Comparison of ENCODE assay signal across 8 mouse cellular contexts in genomic region chr10:88885632-88886090, GRCm38 (mm10). TPM values are rescaled to one million over a fixed set of nuclear protein-coding genes. Genes with fewer than 3 reads are reported as not detected.
DNase-seq lines count a peak whose midpoint lies in the region; ATAC-seq and TF ChIP-seq lines count a peak whose summit lies in the region.
"Had no signal": no experiment of that assay in that cellular context is flagged by ENCODE, and none has a peak within 500 bp of the region (broad histone marks: within the 10 kb centered on the region; RNA-seq: fewer than 3 reads in every experiment).

TSS of gene Slc5a8 (plus strand) at chr10:88885992.

- peak within 1 kb of the TSS; percentile 50 for H3K4me2 ChIP-seq in embryonic facial prominence, embryonic 12.5 days (replicated peaks)
- H3K4me2 ChIP-seq in midbrain, embryonic 12.5 days (replicated peaks) = peak within 1 kb of the TSS; percentile 58

- H3K27me3 ChIP-seq in embryonic facial prominence, embryonic 12.5 days = peaks cover 30% of the 10 kb centered on the region
- peaks cover 32% of the 10 kb centered on the region for H3K27me3 ChIP-seq in midbrain, embryonic 12.5 days

- peak; percentile 80 for DNase-seq in kidney, adult 18-20 months
- no peak for DNase-seq in gastrocnemius, postnatal 25 days
- no peak for DNase-seq in adrenal gland, adult 2 months
- DNase-seq in gastrocnemius, postnatal 36 days = no peak
- DNase-seq: thymus, adult 18-20 months had no signal

- no peak for TF ChIP-seq CTCF in cortical plate, adult 2 months (IDR thresholded peaks at IDR 0.05; ENCODE audit: extremely low read depth, insufficient read depth, low read length)

- H3K9me3 ChIP-seq in embryonic facial prominence, embryonic 12.5 days = no peaks in the 10 kb centered on the region
- H3K9me3 ChIP-seq in midbrain, embryonic 12.5 days = no peaks in the 10 kb centered on the region

- no peak within 1 kb of the TSS for H3K9ac ChIP-seq in embryonic facial prominence, embryonic 12.5 days
- no peak within 1 kb of the TSS for H3K9ac ChIP-seq in midbrain, embryonic 12.5 days (replicated peaks)

- WGBS in embryonic facial prominence, embryonic 12.5 days = 4% methylated on average over 31 of the region's 31 CpGs
- 3% methylated on average over 31 of the region's 31 CpGs for WGBS in midbrain, embryonic 12.5 days

- intact Hi-C loops in gastrocnemius, postnatal 36 days (cut with DNase I) = no loop called here

- ATAC-seq in embryonic facial prominence, embryonic 12.5 days (ENCODE audit: insufficient number of reproducible peaks, insufficient read depth, low FRiP score, low TSS enrichment) = no peak
- ATAC-seq in midbrain, embryonic 12.5 days (ENCODE audit: low FRiP score, low read depth) = no peak; the same call in 1 of the 2 replicates

- no peak within 1 kb of the TSS for H3K27ac ChIP-seq in cortical plate, adult 2 months (ENCODE audit: insufficient read depth, low read length)
- H3K27ac ChIP-seq in embryonic facial prominence, embryonic 12.5 days = no peak within 1 kb of the TSS
- no peak within 1 kb of the TSS for H3K27ac ChIP-seq in midbrain, embryonic 12.5 days (replicated peaks)

- H3K36me3 ChIP-seq in embryonic facial prominence, embryonic 12.5 days = no peaks in the 10 kb centered on the region
- no peaks in the 10 kb centered on the region for H3K36me3 ChIP-seq in midbrain, embryonic 12.5 days

- no peaks in the 10 kb centered on the region for H3K4me1 ChIP-seq in cortical plate, adult 2 months (ENCODE audit: control insufficient read depth, insufficient read depth, low read length)
- 0 out of 2 replicates have a peak, but pooled peaks cover 6% of the 10 kb centered on the region for H3K4me1 ChIP-seq in embryonic facial prominence, embryonic 12.5 days
- peaks cover 10% of the 10 kb centered on the region for H3K4me1 ChIP-seq in midbrain, embryonic 12.5 days

- H3K4me3 ChIP-seq in cortical plate, adult 2 months (ENCODE audit: insufficient read depth, low read length) = peak within 1 kb of the TSS; percentile 15; the same call in 1 of the 2 replicates
- peak within 1 kb of the TSS; percentile 27 for H3K4me3 ChIP-seq in embryonic facial prominence, embryonic 12.5 days
- H3K4me3 ChIP-seq in midbrain, embryonic 12.5 days = peak within 1 kb of the TSS; percentile 33

- no peak for TF ChIP-seq POLR2A in cortical plate, adult 2 months (IDR thresholded peaks at IDR 0.05; ENCODE audit: extremely low read depth, insufficient read depth, low read length)

RNA-seq across cellular contexts. Expression of gene Slc5a8, which starts in this region (rescaled TPM):
- 0.04 TPM in 1 of 2 replicates, not detected in the other for polyA plus RNA-seq in cortical plate, adult 2 months (2012; rRNA removed)
- polyA plus RNA-seq in embryonic facial prominence, embryonic 12.5 days (2016; fragmentation: Nextera tagmentation; extraction: Ambion mirVana) = 0.08 and 0.09 TPM in 2 replicates
- 0.06 and 0.07 TPM in 2 replicates for polyA plus RNA-seq in midbrain, embryonic 12.5 days (2016; fragmentation: Nextera tagmentation; extraction: Ambion mirVana)
- total RNA-seq in gastrocnemius, postnatal 25 days (2021) = not detected
- total RNA-seq in adrenal gland, adult 2 months (2021) = under 1 TPM in 1 of 2 experiments, not detected in 1; 0.07 TPM
- 0.03 TPM in 1 of 2 replicates, not detected in the other for polyA plus RNA-seq in adrenal gland, adult 2 months (2012; rRNA removed)
- total RNA-seq in gastrocnemius, postnatal 36 days (2021) = not detected
